8 mouse cellular contexts compared by ENCODE assay signal in the genomic region with DNA sequence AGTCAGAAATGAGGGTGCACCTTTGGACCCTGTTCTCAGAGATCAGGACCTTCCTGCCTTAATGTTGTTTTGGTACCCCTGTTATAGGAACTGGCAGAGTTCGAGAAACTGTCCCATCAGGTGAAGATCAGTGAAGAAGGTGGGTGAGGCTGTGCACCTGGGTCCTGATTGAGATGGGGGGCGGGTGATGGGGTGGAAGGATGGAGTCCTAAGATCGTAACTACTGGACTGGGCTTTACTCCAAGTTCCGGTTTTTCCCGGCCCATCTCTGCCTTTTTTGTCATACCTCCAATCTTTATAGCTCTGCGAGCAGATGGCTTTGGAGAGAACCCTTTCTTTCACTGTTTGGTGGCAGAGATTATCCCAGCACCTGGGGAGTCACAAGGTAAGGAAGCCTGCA. TPM values are rescaled to one million over a fixed set of nuclear protein-coding genes. Genes with fewer than 3 reads are reported as not detected.
A peak's percentile ranks its signal among the peaks of the same experiment; 100 is the strongest.
DNase-seq lines count a peak whose midpoint lies in the region; ATAC-seq lines count a peak whose summit lies in the region.

No protein-coding gene starts in this region.

- H3K79me2 ChIP-seq in macrophage (ENCODE audit: inconsistent target): no peaks in the 10 kb centered on the region

- no peaks in the 10 kb centered on the region for H3K9me3 ChIP-seq in heart, embryonic 12.5 days (replicated peaks)
- no peaks in the 10 kb centered on the region for H3K9me3 ChIP-seq in hindbrain, embryonic 12.5 days (replicated peaks)

- H3K27me3 ChIP-seq in heart, embryonic 12.5 days (replicated peaks): 0 out of 2 replicates have a peak, but pooled peaks cover 5% of the 10 kb centered on the region
- no peaks in the 10 kb centered on the region for H3K27me3 ChIP-seq in hindbrain, embryonic 12.5 days

- intact Hi-C loops in heart, postnatal 36 days (cut with DNase I): no loop called here

- peak overlapping the region; percentile 86 for H3K4me2 ChIP-seq in heart, embryonic 12.5 days
- H3K4me2 ChIP-seq in hindbrain, embryonic 12.5 days (replicated peaks): peak overlapping the region; percentile 74

- no peak for DNase-seq in heart, postnatal 36 days
- DNase-seq in cerebellum, adult 8-10 months: peak; percentile 61
- no peak for DNase-seq in thymus, adult 18-20 months
- DNase-seq in ovary, adult 18-20 months (ENCODE audit: low spot score): no peak
- DNase-seq in layer of hippocampus, adult 9-10 months (ENCODE audit: low spot score): no peak

- peak overlapping the region; percentile 59; the same call in 1 of the 2 replicates for H3K27ac ChIP-seq in heart, embryonic 12.5 days (ENCODE audit: poor library complexity, severe bottlenecking)
- peak overlapping the region; percentile 75 for H3K27ac ChIP-seq in hindbrain, embryonic 12.5 days
- H3K27ac ChIP-seq in macrophage: no peak overlapping the region

- no peak; the same call in 1 of the 2 replicates for ATAC-seq in heart, embryonic 12.5 days (ENCODE audit: insufficient number of reproducible peaks, low FRiP score)
- ATAC-seq in hindbrain, embryonic 12.5 days (ENCODE audit: low FRiP score): peak; percentile 32; the same call in 1 of the 2 replicates

- H3K4me1 ChIP-seq in heart, embryonic 12.5 days (replicated peaks): peaks cover 17% of the 10 kb centered on the region
- peaks cover 16% of the 10 kb centered on the region for H3K4me1 ChIP-seq in hindbrain, embryonic 12.5 days

- peak overlapping the region; percentile 81 for H3K9ac ChIP-seq in heart, embryonic 12.5 days
- peak overlapping the region; percentile 78 for H3K9ac ChIP-seq in hindbrain, embryonic 12.5 days

- no peaks in the 10 kb centered on the region for H3K36me3 ChIP-seq in heart, embryonic 12.5 days
- H3K36me3 ChIP-seq in hindbrain, embryonic 12.5 days: no peaks in the 10 kb centered on the region
- H3K36me3 ChIP-seq in macrophage (ENCODE audit: inconsistent target): no peaks in the 10 kb centered on the region

- peak overlapping the region; percentile 64 for H3K4me3 ChIP-seq in heart, embryonic 12.5 days
- H3K4me3 ChIP-seq in hindbrain, embryonic 12.5 days: peak overlapping the region; percentile 48
- peak overlapping the region; percentile 55 for H3K4me3 ChIP-seq in macrophage (ENCODE audit: inconsistent target)

- WGBS in heart, embryonic 12.5 days: 37% methylated on average over 6 of the region's 6 CpGs
- WGBS in hindbrain, embryonic 12.5 days: 48% methylated on average over 6 of the region's 6 CpGs
- 39% methylated on average over 6 of the region's 6 CpGs for WGBS in macrophage (ENCODE audit: missing documents)

RNA-seq across cellular contexts. Expression of a gene that starts 0.6 kb away (rescaled TPM):
- 16.5 and 17.4 TPM in 2 replicates for polyA plus RNA-seq in heart, embryonic 12.5 days (2016; fragmentation: Nextera tagmentation; extraction: Ambion mirVana)
- total RNA-seq in heart, postnatal 36 days (2021): 1 to 10 TPM; 3.7 to 4.1 TPM
- polyA plus RNA-seq in hindbrain, embryonic 12.5 days (2016; fragmentation: Nextera tagmentation; extraction: Ambion mirVana): 24.4 and 26.6 TPM in 2 replicates
- 1 to 10 TPM in 15 of 26 experiments, under 1 TPM in 2, not detected in 9; 0.93 to 8.9 (median 1.8) TPM for total RNA-seq in macrophage (2018; cell fraction: chromatin; rRNA removed)
- 1 to 10 TPM in 18 of 26 experiments, under 1 TPM in 8; 0.75 to 2.1 (median 1.2) TPM for total RNA-seq in macrophage (2018; cell fraction: cytosol; rRNA removed)
- 1 to 10 TPM in 16 of 26 experiments, under 1 TPM in 4, not detected in 6; 0.63 to 5.8 (median 1.4) TPM for total RNA-seq in macrophage (2018; cell fraction: nucleus; rRNA removed)
- polyA plus RNA-seq in macrophage (2018): 1.6 to 2.2 TPM (median 1.6 TPM) in 3 replicates

RNA-seq across cellular contexts. Expression of a gene that starts 4.7 kb away (rescaled TPM):
- 0.13 and 0.82 TPM in 2 replicates for polyA plus RNA-seq in heart, embryonic 12.5 days (2016; fragmentation: Nextera tagmentation; extraction: Ambion mirVana)
- total RNA-seq in heart, postnatal 36 days (2021): not detected
- polyA plus RNA-seq in hindbrain, embryonic 12.5 days (2016; fragmentation: Nextera tagmentation; extraction: Ambion mirVana): not detected in 2 replicates
- total RNA-seq in macrophage (2018; cell fraction: chromatin; rRNA removed): not detected
- total RNA-seq in macrophage (2018; cell fraction: cytosol; rRNA removed): not detected
- total RNA-seq in macrophage (2018; cell fraction: nucleus; rRNA removed): not detected
- polyA plus RNA-seq in macrophage (2018): not detected in 3 replicates

RNA-seq across cellular contexts. Expression of a gene that starts 10.4 kb away (rescaled TPM):
- 37.1 and 40.1 TPM in 2 replicates for polyA plus RNA-seq in heart, embryonic 12.5 days (2016; fragmentation: Nextera tagmentation; extraction: Ambion mirVana)
- total RNA-seq in heart, postnatal 36 days (2021): 10 to 100 TPM; 87.3 to 98.6 TPM
- polyA plus RNA-seq in hindbrain, embryonic 12.5 days (2016; fragmentation: Nextera tagmentation; extraction: Ambion mirVana): 62.7 and 62.8 TPM in 2 replicates
- total RNA-seq in macrophage (2018; cell fraction: chromatin; rRNA removed): 100 to 1,000 TPM in 16 of 26 experiments, 10 to 100 TPM in 10; 50.3 to 218 (median 119) TPM
- 10 to 100 TPM; 26.5 to 42.9 (median 37.6) TPM for total RNA-seq in macrophage (2018; cell fraction: cytosol; rRNA removed)
- 10 to 100 TPM; 40.4 to 94.7 (median 62.9) TPM for total RNA-seq in macrophage (2018; cell fraction: nucleus; rRNA removed)
- polyA plus RNA-seq in macrophage (2018): 36.0 to 36.7 TPM (median 36.3 TPM) in 3 replicates

RNA-seq across cellular contexts. Expression of a gene that starts 16.7 kb away (rescaled TPM):
- polyA plus RNA-seq in heart, embryonic 12.5 days (2016; fragmentation: Nextera tagmentation; extraction: Ambion mirVana): 30.9 and 31.1 TPM in 2 replicates
- 10 to 100 TPM; 20.9 to 22.5 TPM for total RNA-seq in heart, postnatal 36 days (2021)
- 12.1 and 18.5 TPM in 2 replicates for polyA plus RNA-seq in hindbrain, embryonic 12.5 days (2016; fragmentation: Nextera tagmentation; extraction: Ambion mirVana)
- total RNA-seq in macrophage (2018; cell fraction: chromatin; rRNA removed): under 1 TPM in 2 of 26 experiments, not detected in 24; 0.38 to 0.54 TPM
- under 1 TPM in 10 of 26 experiments, not detected in 16; 0.04 to 0.30 (median 0.08) TPM for total RNA-seq in macrophage (2018; cell fraction: cytosol; rRNA removed)
- not detected for total RNA-seq in macrophage (2018; cell fraction: nucleus; rRNA removed)
- not detected in 3 replicates for polyA plus RNA-seq in macrophage (2018)

RNA-seq across cellular contexts. Expression of a gene that starts 32.7 kb away (rescaled TPM):
- not detected in 2 replicates for polyA plus RNA-seq in heart, embryonic 12.5 days (2016; fragmentation: Nextera tagmentation; extraction: Ambion mirVana)
- not detected for total RNA-seq in heart, postnatal 36 days (2021)
- 0.26 TPM in 1 of 2 replicates, not detected in the other for polyA plus RNA-seq in hindbrain, embryonic 12.5 days (2016; fragmentation: Nextera tagmentation; extraction: Ambion mirVana)
- total RNA-seq in macrophage (2018; cell fraction: chromatin; rRNA removed): 1 to 10 TPM in 4 of 26 experiments, under 1 TPM in 1, not detected in 21; 0.92 to 2.4 (median 1.3) TPM
- under 1 TPM in 9 of 26 experiments, not detected in 17; 0.16 to 0.54 (median 0.26) TPM for total RNA-seq in macrophage (2018; cell fraction: cytosol; rRNA removed)
- 1 to 10 TPM in 1 of 26 experiments, under 1 TPM in 2, not detected in 23; 0.67 to 1.2 (median 0.92) TPM for total RNA-seq in macrophage (2018; cell fraction: nucleus; rRNA removed)
- polyA plus RNA-seq in macrophage (2018): 0.46 TPM in 1 of 3 replicates, not detected in the others
